Mouse (Mus musculus): Measurements from ENCODE around the gene Tab2. TPM values are rescaled to one million over a fixed set of nuclear protein-coding genes. Genes with fewer than 3 reads are reported as not detected.

The Tab2 gene
- polyA plus RNA-seq, 1 experiment from 2014 or later, result 15.8 TPM

DNA sequence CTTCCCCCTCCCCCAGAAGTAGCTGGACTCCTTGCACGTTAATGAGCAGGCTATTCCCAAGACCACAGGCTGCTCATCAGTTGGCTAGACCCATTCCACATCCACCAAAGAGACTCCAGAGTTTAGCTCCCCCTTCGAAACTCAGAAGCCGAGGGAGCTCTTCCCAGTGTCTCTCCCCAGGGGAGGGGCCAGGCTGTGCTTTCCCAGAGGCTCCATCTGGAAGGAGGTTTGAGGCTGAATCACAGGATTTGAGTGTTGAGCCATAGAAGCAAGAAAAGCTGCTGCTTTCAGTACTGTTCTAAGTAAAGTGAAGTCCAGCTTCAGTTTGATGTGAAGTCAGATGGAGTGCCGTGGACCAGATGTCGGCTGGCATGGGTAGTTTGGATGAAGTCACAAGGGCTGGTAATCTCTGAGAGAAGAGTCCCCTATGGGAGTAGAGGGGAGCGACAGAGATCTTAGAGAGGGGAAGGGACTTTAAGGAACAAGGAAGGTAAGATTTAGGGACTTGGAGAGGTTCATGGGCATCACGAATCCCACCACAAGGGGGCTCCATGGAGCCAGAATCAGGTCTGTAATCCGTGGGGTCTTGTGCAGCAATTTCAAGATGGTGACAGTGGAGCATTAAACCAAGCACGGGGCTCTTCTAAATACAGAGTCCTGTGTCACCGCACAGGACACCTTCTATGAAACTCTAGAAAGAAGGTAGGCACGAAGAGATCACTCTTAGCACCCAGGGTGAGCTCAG, 85.3 kb downstream of the Tab2 start:
- no peak overlapping the region for H3K4me2 ChIP-seq (ENCODE audit: low read length)
- H3K27me3 ChIP-seq (replicated peaks; ENCODE audit: control insufficient read depth, insufficient read depth, low read length), result 0 out of 2 replicates have a peak, but pooled peaks cover 4% of the 10 kb centered on the region
- peaks cover 10% of the 10 kb centered on the region for H3K4me1 ChIP-seq (replicated peaks; ENCODE audit: control insufficient read depth, insufficient read depth, low read length)
- peak; percentile 40; the same call in 1 of the 2 replicates for ATAC-seq
- H3K4me3 ChIP-seq (replicated peaks; ENCODE audit: low read length), result no peak overlapping the region
- H3K9me3 ChIP-seq (ENCODE audit: control insufficient read depth, low read length), result no peaks in the 10 kb centered on the region
- H3K27ac ChIP-seq (ENCODE audit: low read length), result no peak overlapping the region
- H3K9ac ChIP-seq (replicated peaks; ENCODE audit: low read depth, low read length), result no peak overlapping the region
- WGBS, result 63% methylated on average over 11 of the region's 11 CpGs
- H3K36me3 ChIP-seq (ENCODE audit: control insufficient read depth, insufficient read depth), result no peaks in the 10 kb centered on the region

GRCm38 (mm10) chr10:7869746-7870145, 86.3 kb downstream of the Tab2 start:
- Histone ChIP-seq H3K9me3 (ENCODE audit: control insufficient read depth, low read length) (no peaks in the 10 kb centered on the region), H3K9ac (replicated peaks; ENCODE audit: low read depth, low read length) (no peak overlapping the region)

DNA sequence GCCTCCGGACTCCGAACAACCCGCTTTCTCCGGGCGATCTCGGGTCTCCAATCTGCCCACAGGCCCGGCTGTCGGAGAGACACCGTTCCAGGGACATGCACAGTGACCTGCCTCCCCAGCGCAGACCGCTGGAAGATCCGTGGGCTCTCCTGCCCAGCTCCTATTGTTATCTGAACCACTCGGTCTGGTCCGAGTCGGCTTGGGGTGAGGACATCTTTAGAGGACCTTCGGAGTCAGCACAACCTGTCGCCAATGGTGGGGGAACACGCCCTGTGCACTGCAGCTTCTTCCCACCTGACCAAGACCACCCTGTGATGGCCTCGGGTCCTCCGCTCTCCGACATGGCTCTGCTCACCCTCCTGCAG, 88.4 kb downstream of the Tab2 start:
- no peaks in the 10 kb centered on the region for H3K36me3 ChIP-seq (ENCODE audit: control insufficient read depth, insufficient read depth)
- H3K4me1 ChIP-seq (replicated peaks; ENCODE audit: control insufficient read depth, insufficient read depth, low read length), result peaks cover 10% of the 10 kb centered on the region
- no peak for ATAC-seq
- H3K4me3 ChIP-seq (replicated peaks; ENCODE audit: low read length), result peak overlapping the region; percentile 41
- peak overlapping the region; percentile 72 for H3K4me2 ChIP-seq (ENCODE audit: low read length)
- H3K9me3 ChIP-seq (ENCODE audit: control insufficient read depth, low read length), result no peaks in the 10 kb centered on the region
- H3K27ac ChIP-seq (ENCODE audit: low read length), result no peak overlapping the region
- WGBS, result 17% methylated on average over 21 of the region's 21 CpGs
- H3K27me3 ChIP-seq (replicated peaks; ENCODE audit: control insufficient read depth, insufficient read depth, low read length), result 0 out of 2 replicates have a peak, but pooled peaks cover 4% of the 10 kb centered on the region
- peak overlapping the region; percentile 56 for H3K9ac ChIP-seq (replicated peaks; ENCODE audit: low read depth, low read length)

More at GRCm38 (mm10) chr10:7869746-7870145, 86.3 kb downstream of the Tab2 start:
- 0 out of 2 replicates have a peak, but pooled peaks cover 4% of the 10 kb centered on the region for H3K27me3 ChIP-seq (replicated peaks; ENCODE audit: control insufficient read depth, insufficient read depth, low read length)
- H3K4me2 ChIP-seq (ENCODE audit: low read length), result no peak overlapping the region
- H3K4me3 ChIP-seq (replicated peaks; ENCODE audit: low read length), result no peak overlapping the region
- WGBS, result 31% methylated on average over 8 of the region's 8 CpGs
- H3K4me1 ChIP-seq (replicated peaks; ENCODE audit: control insufficient read depth, insufficient read depth, low read length), result peaks cover 10% of the 10 kb centered on the region
- no peaks in the 10 kb centered on the region for H3K36me3 ChIP-seq (ENCODE audit: control insufficient read depth, insufficient read depth)
- no peak overlapping the region for H3K27ac ChIP-seq (ENCODE audit: low read length)
- ATAC-seq, result no peak

DNA sequence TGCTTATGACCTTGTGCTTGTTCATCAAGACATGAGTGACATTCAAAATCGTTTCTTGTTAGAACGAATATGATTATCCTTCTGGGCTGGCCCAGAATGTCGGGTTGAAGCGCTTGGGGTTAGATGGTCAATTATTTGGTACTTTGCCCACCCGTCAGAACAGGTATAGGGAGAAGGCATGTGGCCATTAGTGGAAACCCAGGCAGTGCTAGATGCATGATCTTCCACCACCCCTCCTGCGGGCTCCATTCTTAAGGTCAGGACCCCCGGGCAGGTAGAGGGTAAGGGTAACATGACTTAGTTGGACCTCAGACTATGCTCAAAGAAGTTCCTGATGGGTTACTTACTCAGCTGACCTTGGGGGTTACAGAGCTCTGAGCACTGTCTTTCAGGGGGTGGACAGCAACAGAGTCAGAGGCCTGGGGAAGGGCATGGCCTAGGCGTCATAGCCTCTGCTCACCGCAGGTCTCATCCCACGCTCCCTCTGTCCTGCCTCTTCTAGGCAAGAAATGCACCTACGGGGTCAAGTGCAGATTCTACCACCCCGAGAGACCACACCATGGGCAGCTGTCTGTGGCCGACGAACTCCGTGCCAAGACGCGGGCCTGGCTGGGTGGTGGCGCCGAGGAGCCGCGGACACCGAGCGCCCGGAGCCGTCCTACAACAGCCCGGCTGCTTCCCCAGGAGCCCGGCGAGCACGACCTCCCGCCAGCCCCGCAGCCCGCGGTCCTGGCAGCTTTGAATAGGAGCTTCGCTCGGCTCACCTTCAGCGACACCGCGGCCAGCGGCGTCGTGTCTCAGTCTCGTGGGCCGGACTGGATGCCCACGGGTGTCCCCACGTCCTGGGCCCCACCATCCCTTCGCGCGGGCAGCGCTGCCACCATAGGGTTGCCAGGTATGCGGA, 89.0 kb downstream of the Tab2 start:
- Histone ChIP-seq H3K4me1 (replicated peaks; ENCODE audit: control insufficient read depth, insufficient read depth, low read length) (peaks cover 10% of the 10 kb centered on the region), H3K36me3 (ENCODE audit: control insufficient read depth, insufficient read depth) (no peaks in the 10 kb centered on the region), H3K9ac (replicated peaks; ENCODE audit: low read depth, low read length) (peak overlapping the region; percentile 56), H3K9me3 (ENCODE audit: control insufficient read depth, low read length) (no peaks in the 10 kb centered on the region), H3K4me3 (replicated peaks; ENCODE audit: low read length) (peak overlapping the region; percentile 41), H3K27ac (ENCODE audit: low read length) (no peak overlapping the region), H3K27me3 (replicated peaks; ENCODE audit: control insufficient read depth, insufficient read depth, low read length) (0 out of 2 replicates have a peak, but pooled peaks cover 4% of the 10 kb centered on the region), H3K4me2 (ENCODE audit: low read length) (peak overlapping the region; percentile 72)
- ATAC-seq, result no peak
- whole genome bisulfite sequencing, result 17% methylated on average over 50 of the region's 50 CpGs

DNA sequence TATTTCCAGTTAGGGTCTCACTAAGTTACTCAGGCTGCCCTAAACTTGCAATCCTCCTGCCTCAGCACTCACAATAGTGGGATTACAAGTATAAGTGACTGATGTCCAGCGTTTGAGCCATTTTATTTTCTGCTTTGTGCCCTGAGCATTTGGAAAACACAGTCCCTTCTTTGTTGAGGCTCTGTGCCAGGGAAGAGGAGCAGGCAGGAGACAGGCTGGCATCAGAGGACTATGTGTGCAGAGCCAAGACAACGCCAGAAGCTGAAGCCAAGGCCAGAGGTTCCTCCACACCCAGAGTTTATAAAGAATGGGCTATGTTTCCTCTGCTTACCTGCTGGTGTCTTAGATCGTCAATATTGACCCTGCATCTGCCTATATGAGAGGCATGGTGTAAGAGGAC, 91.2 kb downstream of the Tab2 start:
- Histone ChIP-seq H3K4me2 (ENCODE audit: low read length) (no peak overlapping the region), H3K4me3 (replicated peaks; ENCODE audit: low read length) (no peak overlapping the region), H3K36me3 (ENCODE audit: control insufficient read depth, insufficient read depth) (no peaks in the 10 kb centered on the region), H3K27ac (ENCODE audit: low read length) (no peak overlapping the region), H3K9me3 (ENCODE audit: control insufficient read depth, low read length) (no peaks in the 10 kb centered on the region), H3K27me3 (replicated peaks; ENCODE audit: control insufficient read depth, insufficient read depth, low read length) (0 out of 2 replicates have a peak, but pooled peaks cover 4% of the 10 kb centered on the region), H3K4me1 (replicated peaks; ENCODE audit: control insufficient read depth, insufficient read depth, low read length) (peaks cover 7% of the 10 kb centered on the region), H3K9ac (replicated peaks; ENCODE audit: low read depth, low read length) (no peak overlapping the region)
- no peak for ATAC-seq
- 70% methylated on average over 3 of the region's 3 CpGs for WGBS

GRCm38 (mm10) chr10:7864184-7864583, 91.8 kb downstream of the Tab2 start:
- H3K36me3 ChIP-seq (ENCODE audit: control insufficient read depth, insufficient read depth), result no peaks in the 10 kb centered on the region
- no peak for ATAC-seq
- H3K4me3 ChIP-seq (replicated peaks; ENCODE audit: low read length), result no peak overlapping the region
- H3K4me1 ChIP-seq (replicated peaks; ENCODE audit: control insufficient read depth, insufficient read depth, low read length), result peaks cover 7% of the 10 kb centered on the region
- H3K9ac ChIP-seq (replicated peaks; ENCODE audit: low read depth, low read length), result no peak overlapping the region
- no peaks in the 10 kb centered on the region for H3K9me3 ChIP-seq (ENCODE audit: control insufficient read depth, low read length)
- 70% methylated on average over 6 of the region's 6 CpGs for WGBS
- H3K27me3 ChIP-seq (replicated peaks; ENCODE audit: control insufficient read depth, insufficient read depth, low read length), result 0 out of 2 replicates have a peak, but pooled peaks cover 4% of the 10 kb centered on the region
- no peak overlapping the region for H3K4me2 ChIP-seq (ENCODE audit: low read length)
- H3K27ac ChIP-seq (ENCODE audit: low read length), result no peak overlapping the region

- H3K27me3 ChIP-seq (replicated peaks; ENCODE audit: control insufficient read depth, insufficient read depth, low read length), result 0 out of 2 replicates have a peak, but pooled peaks cover 4% of the 10 kb centered on the region
- 93% methylated on average over 6 of the region's 6 CpGs for WGBS
- H3K27ac ChIP-seq (ENCODE audit: low read length), result no peak overlapping the region
- no peak overlapping the region for H3K9ac ChIP-seq (replicated peaks; ENCODE audit: low read depth, low read length)
- peaks cover 7% of the 10 kb centered on the region for H3K4me1 ChIP-seq (replicated peaks; ENCODE audit: control insufficient read depth, insufficient read depth, low read length)
- H3K36me3 ChIP-seq (ENCODE audit: control insufficient read depth, insufficient read depth), result no peaks in the 10 kb centered on the region
- H3K9me3 ChIP-seq (ENCODE audit: control insufficient read depth, low read length), result no peaks in the 10 kb centered on the region
- ATAC-seq, result no peak
- no peak overlapping the region for H3K4me2 ChIP-seq (ENCODE audit: low read length)
- no peak overlapping the region for H3K4me3 ChIP-seq (replicated peaks; ENCODE audit: low read length)
Observed at GRCm38 (mm10) chr10:7863411-7863810, 92.6 kb downstream of the Tab2 start.

DNA sequence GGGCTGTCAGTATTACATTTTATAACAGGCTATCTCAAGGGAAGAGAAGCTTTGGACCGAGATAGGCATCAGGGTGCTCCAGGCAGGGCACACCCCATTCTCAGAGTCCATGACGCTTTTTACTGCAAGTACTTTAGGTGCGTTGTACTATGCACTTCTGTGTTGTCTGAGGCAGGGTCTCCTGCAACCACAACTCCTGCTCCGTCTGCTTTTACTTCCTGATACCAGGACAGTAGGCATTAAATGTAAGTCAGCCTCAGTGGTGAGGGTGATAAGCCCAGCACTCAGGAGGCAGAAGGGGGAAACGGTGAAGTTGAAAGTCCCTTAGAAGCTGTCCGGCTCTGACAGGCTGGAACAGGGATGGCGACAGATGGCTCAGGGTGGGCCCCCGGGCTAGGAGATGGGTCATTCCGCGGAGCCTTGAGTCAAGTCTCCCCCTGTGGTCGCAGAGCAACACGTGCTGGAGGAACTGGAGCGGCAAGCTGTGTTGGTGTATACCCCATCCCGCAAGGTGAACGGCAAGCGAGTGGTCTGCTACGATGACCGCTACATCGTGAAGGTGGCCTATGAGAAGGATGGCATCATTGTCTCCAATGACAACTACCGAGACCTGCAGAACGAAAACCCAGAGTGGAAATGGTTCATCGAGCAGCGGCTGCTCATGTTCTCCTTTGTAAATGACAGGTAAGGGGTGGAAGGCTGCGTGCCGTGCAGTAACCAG, 93.9 kb downstream of the Tab2 start:
- Histone ChIP-seq H3K4me2 (ENCODE audit: low read length) (no peak overlapping the region), H3K27ac (ENCODE audit: low read length) (no peak overlapping the region), H3K27me3 (replicated peaks; ENCODE audit: control insufficient read depth, insufficient read depth, low read length) (0 out of 2 replicates have a peak, but pooled peaks cover 4% of the 10 kb centered on the region), H3K4me1 (replicated peaks; ENCODE audit: control insufficient read depth, insufficient read depth, low read length) (peaks cover 1% of the 10 kb centered on the region), H3K9me3 (ENCODE audit: control insufficient read depth, low read length) (no peaks in the 10 kb centered on the region), H3K9ac (replicated peaks; ENCODE audit: low read depth, low read length) (no peak overlapping the region), H3K36me3 (ENCODE audit: control insufficient read depth, insufficient read depth) (no peaks in the 10 kb centered on the region), H3K4me3 (replicated peaks; ENCODE audit: low read length) (no peak overlapping the region)
- 94% methylated on average over 25 of the region's 25 CpGs for WGBS
- ATAC-seq, result no peak

Measured in forebrain, embryonic 16.5 days (tissue).